Mouse (Mus musculus) limb, embryonic 15.5 days (tissue): Measurements from ENCODE around the gene Luc7l3. TPM values are rescaled to one million over a fixed set of nuclear protein-coding genes. Genes with fewer than 3 reads are reported as not detected.

Source experiments
- ATAC-seq: fragments of 200-750 bp; cut with Nextera tagmentation; 2 replicates; pipeline ENCODE4 v1.8.0; 2017; ENCODE audit warnings: low read depth, moderate TSS enrichment; ENCODE audit not compliant: insufficient number of reproducible peaks, low FRiP score, low TSS enrichment
- H3K27ac ChIP-seq: fragments of 300-500 bp; sonication (generic); 2 replicates; pipeline ENCODE4 v1.5.1; 2015; ENCODE audit warnings: moderate library complexity, mild to moderate bottlenecking, inconsistent platforms
- H3K27me3 ChIP-seq: fragments of 300-500 bp; sonication (generic); 2 replicates; pipeline ENCODE4 v1.6.1; 2015; ENCODE audit warnings: inconsistent platforms
- H3K36me3 ChIP-seq: fragments of 300-500 bp; sonication (generic); 2 replicates; pipeline ENCODE4 v1.6.1; 2015; ENCODE audit warnings: inconsistent platforms
- H3K4me1 ChIP-seq: fragments of 300-500 bp; sonication (generic); 2 replicates; pipeline ENCODE4 v1.6.1; 2015; ENCODE audit warnings: inconsistent platforms
- H3K4me2 ChIP-seq: fragments of 300-500 bp; sonication (generic); 2 replicates; pipeline ENCODE4 v1.6.1; 2015; ENCODE audit warnings: mild to moderate bottlenecking, inconsistent platforms
- H3K4me3 ChIP-seq: fragments of 300-500 bp; sonication (generic); 2 replicates; pipeline ENCODE4 v1.5.1; 2015; ENCODE audit warnings: mild to moderate bottlenecking, inconsistent platforms
- H3K9ac ChIP-seq: fragments of 300-500 bp; sonication (generic); 2 replicates; pipeline ENCODE4 v1.6.1; 2015; ENCODE audit warnings: inconsistent platforms
- H3K9me3 ChIP-seq: fragments of 300-500 bp; sonication (generic); 2 replicates; pipeline ENCODE4 v1.6.1; 2016; ENCODE audit warnings: inconsistent platforms
- WGBS: fragments of 180-500 bp; shearing (Covaris S2); methylation state at CpG from one replicate; pipeline ENCODE4 v1.1.7; 2015; 5-methylcytosine and 5-hydroxymethylcytosine counted together
- polyA plus RNA-seq: library from polyadenylated mRNA; unstranded; fragments of >200 nt; fragmentation: Nextera tagmentation; extraction: Ambion mirVana; gene quantifications from 2 replicates; pipeline ENCODE4 v1.2.1, GENCODE M21; 2015

Luc7l3 gene
- polyA plus RNA-seq, 1 experiment from 2014 or later, result 105 TPM

DNA sequence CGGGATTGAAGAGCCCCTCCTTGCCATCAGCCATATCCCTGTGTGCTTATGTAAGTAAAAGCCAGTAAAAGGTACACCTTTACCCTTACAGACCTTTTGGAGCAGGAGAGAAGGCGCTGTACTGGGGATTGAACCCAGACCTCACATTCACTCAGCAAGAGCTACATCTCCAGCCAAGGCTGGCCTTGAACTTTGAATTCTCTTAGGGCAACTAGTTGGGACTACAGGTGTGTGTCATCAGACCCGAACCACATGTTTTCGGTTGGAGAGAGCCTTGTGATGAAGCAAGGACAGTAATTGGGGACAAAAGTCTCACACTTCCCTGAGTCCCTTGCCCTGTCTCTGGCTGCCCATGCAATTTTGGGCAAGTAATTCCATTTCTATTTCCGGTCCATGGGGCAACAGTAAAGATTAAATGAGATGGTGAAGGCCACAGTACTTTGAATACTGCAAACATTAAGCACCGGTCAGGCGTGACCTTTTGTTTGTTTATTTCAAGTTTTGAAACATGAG, 25.3 kb upstream of the Luc7l3 start:
- Histone ChIP-seq H3K9me3 (no peaks in the 10 kb centered on the region), H3K4me1 (peaks cover 38% of the 10 kb centered on the region), H3K4me3 (no peak overlapping the region), H3K4me2 (no peak overlapping the region), H3K9ac (no peak overlapping the region), H3K27me3 (no peaks in the 10 kb centered on the region), H3K36me3 (no peaks in the 10 kb centered on the region), H3K27ac (no peak overlapping the region)
- WGBS, result 77% methylated on average over 7 of the region's 7 CpGs
- ATAC-seq, result no peak

DNA sequence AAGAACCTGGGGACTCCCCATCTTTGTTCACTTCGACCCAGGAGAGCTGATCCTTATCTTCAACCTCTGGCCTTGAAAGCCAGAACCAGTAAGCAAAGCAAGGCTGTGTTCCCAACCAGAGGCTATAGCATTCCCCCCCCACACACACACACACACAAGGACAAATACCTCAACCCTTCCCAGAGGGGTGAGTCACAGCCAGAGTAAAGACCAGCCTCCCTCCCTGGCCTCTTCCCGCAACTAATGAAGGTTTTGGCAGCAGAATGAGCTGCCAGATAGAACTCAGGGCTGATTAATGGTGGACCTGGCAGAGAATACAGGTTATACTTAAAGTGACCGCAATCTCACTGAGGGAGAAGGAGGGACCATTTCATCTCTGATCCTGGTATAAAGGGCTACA, 24.8 kb upstream of the Luc7l3 start:
- no peak; the same call in 1 of the 2 replicates for ATAC-seq
- H3K9ac ChIP-seq, result no peak overlapping the region
- WGBS, result 33% methylated on average over 3 of the region's 3 CpGs

GRCm38 (mm10) chr11:94345926-94346325, 24.1 kb upstream of the Luc7l3 start:
- no peaks in the 10 kb centered on the region for H3K27me3 ChIP-seq
- ATAC-seq, result no peak
- no peak overlapping the region for H3K4me3 ChIP-seq
- H3K4me1 ChIP-seq, result peaks cover 38% of the 10 kb centered on the region
- H3K4me2 ChIP-seq, result no peak overlapping the region
- no peaks in the 10 kb centered on the region; the same call in 1 of the 2 replicates for H3K36me3 ChIP-seq
- no peak overlapping the region for H3K9ac ChIP-seq
- WGBS, result 78% methylated on average over 10 of the region's 10 CpGs
- H3K9me3 ChIP-seq, result no peaks in the 10 kb centered on the region
- H3K27ac ChIP-seq, result no peak overlapping the region

More for the DNA sequence above, 24.8 kb upstream of the Luc7l3 start:
- Histone ChIP-seq H3K4me3 (no peak overlapping the region), H3K27ac (no peak overlapping the region), H3K36me3 (no peaks in the 10 kb centered on the region; the same call in 1 of the 2 replicates), H3K4me1 (peaks cover 38% of the 10 kb centered on the region), H3K4me2 (no peak overlapping the region), H3K27me3 (no peaks in the 10 kb centered on the region), H3K9me3 (no peaks in the 10 kb centered on the region)

DNA sequence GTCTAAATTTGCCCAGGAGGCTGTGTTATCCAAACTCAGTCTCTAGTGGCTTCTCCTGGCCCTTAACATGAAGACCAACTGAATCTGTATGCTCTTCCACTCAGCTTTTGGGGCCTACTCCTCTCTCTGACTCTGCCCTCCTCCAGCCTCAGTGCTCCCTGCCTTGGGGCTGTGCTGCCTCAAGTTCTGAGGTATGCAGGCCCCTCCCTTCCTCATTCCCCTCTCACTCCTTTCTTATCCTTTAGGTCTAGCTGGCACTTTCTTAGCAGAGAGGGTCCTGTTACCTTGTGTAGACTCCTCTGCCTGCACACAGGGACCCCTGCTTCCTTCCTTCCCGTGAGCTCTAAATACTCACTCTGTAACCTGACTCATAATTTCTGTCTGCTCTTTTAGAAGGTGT, 22.7 kb upstream of the Luc7l3 start:
- no peaks in the 10 kb centered on the region for H3K9me3 ChIP-seq
- peaks cover 6% of the 10 kb centered on the region for H3K36me3 ChIP-seq
- H3K27me3 ChIP-seq, result no peaks in the 10 kb centered on the region
- 12% methylated on average over 1 of the region's 1 CpGs for WGBS
- no peak overlapping the region for H3K9ac ChIP-seq
- peaks cover 38% of the 10 kb centered on the region for H3K4me1 ChIP-seq
- H3K4me3 ChIP-seq, result no peak overlapping the region
- no peak overlapping the region for H3K4me2 ChIP-seq
- peak overlapping the region; percentile 75 for H3K27ac ChIP-seq
- ATAC-seq, result no peak

DNA sequence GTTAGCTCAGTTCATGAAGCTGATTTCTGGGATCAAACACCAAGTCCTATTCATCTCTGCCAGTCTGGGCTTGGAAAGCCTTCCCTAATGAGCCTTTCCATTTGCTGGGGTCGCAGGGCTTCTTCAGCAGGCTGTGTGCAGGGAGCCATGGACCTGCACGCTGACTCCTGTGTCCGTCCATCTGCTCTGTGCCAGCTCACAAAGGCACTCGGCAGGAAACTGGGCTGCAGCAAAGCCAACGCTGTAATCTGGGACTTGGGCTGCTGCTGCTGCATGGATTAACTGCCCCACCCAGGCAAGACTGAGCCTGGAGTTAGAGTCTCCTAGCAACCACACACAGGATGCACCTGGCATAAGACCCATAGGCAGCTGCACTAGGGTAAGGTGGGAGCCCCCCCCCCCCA, 22.2 kb upstream of the Luc7l3 start:
- 33% methylated on average over 5 of the region's 5 CpGs for WGBS
- H3K9ac ChIP-seq, result no peak overlapping the region
- no peaks in the 10 kb centered on the region for H3K27me3 ChIP-seq
- H3K4me1 ChIP-seq, result peaks cover 38% of the 10 kb centered on the region
- H3K4me3 ChIP-seq, result no peak overlapping the region
- H3K36me3 ChIP-seq, result peaks cover 10% of the 10 kb centered on the region
- no peaks in the 10 kb centered on the region for H3K9me3 ChIP-seq
- H3K4me2 ChIP-seq, result no peak overlapping the region
- peak overlapping the region; percentile 75 for H3K27ac ChIP-seq
- ATAC-seq, result no peak

DNA sequence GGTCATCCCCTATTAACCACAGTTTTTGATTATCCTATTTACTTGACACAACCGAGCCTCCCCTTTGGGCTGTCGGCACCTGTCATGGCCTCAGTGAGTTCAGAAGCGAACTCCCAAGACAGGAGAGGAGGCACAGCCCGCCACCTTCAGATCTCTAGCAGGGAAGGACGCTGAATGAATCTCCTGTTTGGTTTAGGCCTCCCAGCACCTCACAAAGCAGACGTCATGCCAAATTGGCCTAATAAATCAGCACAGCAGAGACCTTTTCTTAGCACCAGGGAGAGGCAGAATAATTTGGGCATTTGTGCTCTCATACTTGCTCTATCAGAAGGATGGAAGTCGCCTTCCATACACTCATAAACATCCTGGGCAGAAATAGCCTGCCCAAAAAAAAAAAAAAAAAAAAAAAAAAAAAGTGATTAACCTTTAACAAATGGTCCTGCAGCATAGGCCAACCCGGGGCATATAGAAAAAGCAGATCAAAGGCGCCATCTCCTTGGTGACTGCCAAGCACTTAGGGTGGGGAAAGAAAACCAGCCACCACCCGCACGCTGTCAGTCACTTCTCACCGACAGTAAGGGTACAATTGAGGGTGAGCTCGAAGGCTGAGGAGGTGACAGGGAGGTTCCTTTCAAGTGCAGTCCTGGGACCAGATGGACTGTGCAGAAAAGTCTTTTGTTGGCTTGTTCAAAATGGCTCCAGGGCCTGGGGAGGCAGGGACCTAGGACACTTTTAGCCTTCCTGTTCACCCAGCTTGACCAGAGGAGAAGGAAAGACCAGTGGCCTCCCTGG, 20.5 kb upstream of the Luc7l3 start:
- 27% methylated on average over 13 of the region's 13 CpGs for WGBS
- Histone ChIP-seq H3K9ac (no peak overlapping the region), H3K9me3 (no peaks in the 10 kb centered on the region), H3K4me2 (no peak overlapping the region), H3K27ac (no peak overlapping the region), H3K4me3 (no peak overlapping the region), H3K36me3 (peaks cover 24% of the 10 kb centered on the region), H3K4me1 (peaks cover 38% of the 10 kb centered on the region), H3K27me3 (no peaks in the 10 kb centered on the region)
- no peak for ATAC-seq

DNA sequence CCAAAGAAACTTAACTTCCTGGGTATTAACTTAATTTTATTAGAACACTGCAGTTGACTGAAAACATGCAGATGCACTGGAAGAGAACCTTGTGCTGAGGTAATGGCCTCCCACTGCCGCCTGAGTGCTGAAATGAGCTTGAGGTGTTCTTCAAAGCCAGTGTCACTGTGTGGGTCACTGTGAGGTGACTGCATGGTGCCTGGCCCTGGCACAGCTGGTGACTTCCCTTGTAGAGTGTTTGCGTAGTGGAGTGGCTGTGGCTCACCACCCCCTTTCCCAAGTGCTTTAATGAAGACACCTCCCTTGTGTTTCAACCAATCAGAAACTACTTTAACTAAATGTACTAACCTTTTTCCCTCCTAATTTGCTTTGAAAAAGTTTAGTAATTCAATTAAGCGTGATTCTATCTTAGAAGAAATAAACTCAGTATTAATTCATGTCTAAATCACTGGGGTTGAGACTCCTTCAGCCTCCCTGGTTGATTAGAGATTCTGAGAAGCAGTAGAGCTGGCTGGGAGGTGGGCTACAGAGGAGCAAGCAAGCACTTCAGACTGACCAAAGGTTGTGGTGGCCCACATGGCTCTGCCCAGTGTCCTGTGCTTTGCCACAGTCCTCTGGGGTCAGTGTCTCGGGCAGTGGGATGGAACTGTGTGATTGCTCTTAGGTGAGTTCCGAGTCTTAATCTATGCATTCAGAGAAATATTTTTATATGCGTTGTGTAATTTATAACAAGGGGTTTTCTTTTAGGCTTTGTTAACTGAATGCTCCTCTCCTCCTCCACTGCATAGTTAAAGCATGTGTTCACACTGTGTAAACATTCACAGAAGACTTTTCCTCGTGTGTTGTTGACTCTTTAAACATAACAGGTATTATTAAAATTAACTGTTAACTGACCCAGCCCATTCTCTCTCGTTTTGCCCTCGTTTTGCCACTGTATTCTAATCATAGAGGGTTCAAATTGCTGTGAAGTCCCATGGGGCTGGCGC, 19.5 kb upstream of the Luc7l3 start:
- Histone ChIP-seq H3K27me3 (no peaks in the 10 kb centered on the region), H3K4me1 (peaks cover 30% of the 10 kb centered on the region), H3K4me3 (no peak overlapping the region), H3K27ac (no peak overlapping the region), H3K9ac (no peak overlapping the region), H3K9me3 (no peaks in the 10 kb centered on the region), H3K4me2 (no peak overlapping the region), H3K36me3 (peaks cover 31% of the 10 kb centered on the region)
- 57% methylated on average over 10 of the region's 10 CpGs for WGBS
- no peak for ATAC-seq

DNA sequence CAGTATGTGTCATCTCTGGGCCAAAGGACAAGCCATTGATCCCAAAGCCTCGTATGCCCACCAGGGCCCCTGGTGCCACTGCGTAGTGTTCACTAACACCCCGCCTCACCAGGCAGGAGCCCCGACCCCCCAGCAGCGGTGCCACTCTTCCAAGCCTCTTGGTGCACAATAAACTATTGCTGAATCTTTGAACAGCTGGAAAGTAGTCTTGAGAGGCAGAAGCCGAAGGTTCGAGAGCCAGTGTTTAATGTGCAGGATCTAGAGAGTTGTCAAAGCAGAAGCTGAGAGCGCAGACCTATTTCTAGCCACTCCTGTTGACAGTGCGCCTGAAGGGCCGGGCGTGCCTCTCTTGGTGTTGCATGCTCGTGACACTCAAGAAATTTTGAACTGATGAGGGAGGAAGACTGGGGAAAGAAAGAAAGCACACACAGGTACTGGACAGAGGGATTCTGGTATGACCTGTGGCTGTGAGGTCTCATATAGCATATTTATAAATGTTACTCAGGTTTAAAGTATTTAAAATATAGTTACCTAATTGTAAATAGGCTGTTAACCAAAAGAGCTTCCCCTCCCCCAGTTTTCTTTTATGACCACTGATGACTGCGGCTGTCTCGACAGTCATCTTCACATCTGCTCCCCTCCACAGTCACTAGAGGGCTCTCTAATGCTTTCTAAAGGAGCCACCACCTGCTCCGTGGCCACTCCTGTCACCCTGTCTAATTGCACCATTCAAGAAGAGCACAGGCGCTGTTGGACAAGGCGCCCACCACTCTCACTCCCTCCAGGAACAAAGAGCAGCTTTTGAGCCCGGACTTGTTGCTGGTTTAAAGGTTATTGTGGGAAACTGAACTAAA, 18.2 kb upstream of the Luc7l3 start:
- H3K4me2 ChIP-seq, result no peak overlapping the region
- no peaks in the 10 kb centered on the region for H3K27me3 ChIP-seq
- H3K36me3 ChIP-seq, result peaks cover 43% of the 10 kb centered on the region
- no peak for ATAC-seq
- no peaks in the 10 kb centered on the region for H3K9me3 ChIP-seq
- H3K4me3 ChIP-seq, result no peak overlapping the region
- no peak overlapping the region for H3K27ac ChIP-seq
- WGBS, result 53% methylated on average over 18 of the region's 18 CpGs
- peaks cover 23% of the 10 kb centered on the region for H3K4me1 ChIP-seq
- H3K9ac ChIP-seq, result no peak overlapping the region

DNA sequence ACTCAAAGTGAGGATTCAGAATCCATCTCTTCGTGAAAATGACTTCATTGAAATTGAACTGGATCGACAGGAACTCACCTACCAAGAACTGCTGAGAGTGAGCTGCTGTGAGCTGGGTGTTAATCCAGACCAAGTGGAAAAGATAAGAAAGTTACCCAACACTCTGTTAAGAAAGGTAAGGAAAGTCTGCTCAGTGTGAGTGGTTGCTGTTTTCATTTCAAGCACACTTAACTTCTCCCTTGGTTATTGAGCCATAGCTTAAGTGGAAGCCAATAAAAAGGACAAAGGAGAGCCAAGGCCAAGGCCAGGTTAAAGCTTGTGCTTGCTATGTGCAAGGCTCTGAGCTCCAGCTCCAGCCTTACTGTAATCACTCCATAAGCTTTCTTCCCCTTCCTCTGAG, 16.6 kb upstream of the Luc7l3 start:
- Histone ChIP-seq H3K27ac (no peak overlapping the region), H3K9ac (no peak overlapping the region), H3K4me2 (no peak overlapping the region), H3K9me3 (no peaks in the 10 kb centered on the region), H3K4me1 (peaks cover 7% of the 10 kb centered on the region; the same call in 1 of the 2 replicates), H3K4me3 (no peak overlapping the region), H3K36me3 (peaks cover 51% of the 10 kb centered on the region), H3K27me3 (no peaks in the 10 kb centered on the region)
- WGBS, result 77% methylated on average over 2 of the region's 2 CpGs
- ATAC-seq, result no peak

DNA sequence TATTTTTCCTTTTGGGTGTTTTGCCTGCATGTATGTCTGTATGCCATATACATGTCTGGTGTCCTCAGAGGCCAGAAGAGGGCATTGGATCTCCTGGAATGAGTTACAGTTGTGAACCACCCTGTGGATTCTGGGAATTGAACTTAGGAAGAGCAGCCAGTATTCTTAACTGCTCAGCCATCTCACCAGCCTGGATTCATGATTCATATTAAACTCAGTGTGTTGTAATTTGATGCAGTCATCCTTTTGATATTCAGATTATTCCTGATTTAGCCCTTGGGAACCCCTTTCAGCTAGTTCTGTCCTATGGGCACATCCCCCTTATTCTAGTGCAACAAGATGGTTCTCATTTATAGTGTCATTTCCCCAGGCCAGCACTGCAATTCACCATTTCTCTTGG, 14.8 kb upstream of the Luc7l3 start:
- H3K27me3 ChIP-seq, result no peaks in the 10 kb centered on the region
- H3K4me3 ChIP-seq, result no peak overlapping the region
- peaks cover 51% of the 10 kb centered on the region for H3K36me3 ChIP-seq
- no peak for ATAC-seq
- H3K27ac ChIP-seq, result no peak overlapping the region
- H3K9me3 ChIP-seq, result no peaks in the 10 kb centered on the region
- H3K4me2 ChIP-seq, result no peak overlapping the region
- no peak overlapping the region for H3K9ac ChIP-seq
- H3K4me1 ChIP-seq, result no peaks in the 10 kb centered on the region

DNA sequence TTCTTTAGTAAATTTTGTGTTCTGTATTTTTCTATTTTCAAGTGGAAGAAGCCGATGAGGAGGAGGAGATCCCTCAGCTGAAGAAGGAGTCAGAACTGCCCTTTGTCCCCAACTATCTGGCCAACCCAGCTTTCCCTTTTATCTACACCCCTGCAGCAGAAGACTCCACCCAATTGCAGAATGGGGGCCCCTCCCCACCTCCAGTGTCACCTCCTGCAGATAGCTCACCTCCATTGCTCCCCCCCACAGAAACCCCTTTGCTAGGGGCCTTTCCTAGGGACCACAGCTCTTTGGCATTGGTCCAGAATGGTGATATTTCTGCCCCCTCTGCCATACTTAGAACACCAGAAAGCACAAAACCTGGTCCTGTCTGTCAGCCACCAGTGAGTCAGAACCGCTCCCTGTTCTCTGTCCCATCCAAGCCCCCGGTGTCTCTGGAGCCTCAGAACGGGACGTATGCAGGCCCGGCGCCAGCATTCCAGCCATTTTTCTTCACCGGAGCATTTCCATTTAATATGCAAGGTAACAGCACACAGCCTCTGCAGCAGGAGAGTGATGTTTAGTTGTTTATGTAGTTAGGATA, 12.7 kb upstream of the Luc7l3 start:
- no peak overlapping the region for H3K9ac ChIP-seq
- H3K36me3 ChIP-seq, result peaks cover 46% of the 10 kb centered on the region
- peak; percentile 19; the same call in 1 of the 2 replicates for ATAC-seq
- 79% methylated on average over 8 of the region's 8 CpGs for WGBS
- H3K9me3 ChIP-seq, result no peaks in the 10 kb centered on the region
- H3K4me1 ChIP-seq, result peaks cover 10% of the 10 kb centered on the region; the same call in 1 of the 2 replicates
- H3K4me2 ChIP-seq, result no peak overlapping the region
- H3K27me3 ChIP-seq, result no peaks in the 10 kb centered on the region
- no peak overlapping the region for H3K4me3 ChIP-seq
- 0 out of 2 replicates have a peak overlapping the region, but pooled peaks have one; percentile 47 for H3K27ac ChIP-seq
